Mouse (Mus musculus) kidney, adult 2 months (tissue): ENCODE results near the gene March1.

Experiments
- CTCF ChIP-seq: fragments of 200-500 bp; conservative IDR thresholded peaks from 2 replicates; pipeline ENCODE4 v1.5.1; 2011; ENCODE audit warnings: low read depth, mild to moderate bottlenecking, control low read depth, low read length, moderate library complexity, mixed read lengths; ENCODE audit not compliant: insufficient read depth, insufficient read length
- POLR2A ChIP-seq: fragments of 200-500 bp; IDR thresholded peaks from one replicate; pipeline ENCODE4 v1.6.1; 2011; ENCODE audit warnings: low read depth, low read length, control low read depth

GRCm38 (mm10) chr8:65743066-65743465, 125.4 kb downstream of the March1 start:
- TF ChIP-seq POLR2A (no peak), CTCF (no peak)
